Mouse (Mus musculus) ovary, postnatal 10 days (tissue): ENCODE data around the gene 5730522E02Rik.
"Not testable (repeated sequence)": the region's sequence is repeated elsewhere in the genome, so short reads cannot be mapped to it uniquely, and the experiment has no call there.

Source experiments
- DNase-seq: peaks from one replicate; pipeline ENCODE4 v3.0.0; 2022; ENCODE audit warnings: low spot score

The 5730522E02Rik gene

DNA sequence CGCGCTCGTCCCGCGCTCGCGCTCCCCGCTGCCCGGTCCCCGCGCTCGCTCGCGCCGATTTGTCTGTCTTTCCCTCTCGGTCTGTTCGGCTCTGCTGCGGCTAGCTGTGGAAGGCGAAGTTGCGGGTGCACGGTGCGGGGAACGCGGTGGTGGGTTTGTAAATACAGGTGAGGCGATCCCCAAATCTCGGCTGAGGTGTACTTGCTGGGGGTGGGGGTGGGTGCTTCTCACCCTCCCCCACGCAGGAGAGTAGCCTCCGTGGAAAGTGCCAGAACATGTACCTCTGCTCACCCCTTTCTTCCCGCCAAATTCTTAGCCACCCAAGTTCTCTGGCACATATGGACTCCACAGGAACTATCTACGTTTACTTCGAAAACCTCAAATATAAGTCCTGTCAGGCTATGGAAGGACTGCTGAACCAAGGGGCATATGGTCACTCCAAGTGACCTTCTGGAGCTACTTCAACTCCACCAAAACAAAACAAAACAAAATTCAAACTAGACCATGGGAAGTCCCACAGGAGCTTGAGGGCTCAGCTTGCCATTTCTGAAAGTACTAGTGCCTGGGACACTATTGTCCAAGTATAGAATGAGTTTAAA is at the start of gene 5730522E02Rik:
Gene 5730522E02Rik (minus strand): TSS at position 182 of the 599 bp plus-strand sequence.
- DNase-seq = peak; percentile 12

DNA sequence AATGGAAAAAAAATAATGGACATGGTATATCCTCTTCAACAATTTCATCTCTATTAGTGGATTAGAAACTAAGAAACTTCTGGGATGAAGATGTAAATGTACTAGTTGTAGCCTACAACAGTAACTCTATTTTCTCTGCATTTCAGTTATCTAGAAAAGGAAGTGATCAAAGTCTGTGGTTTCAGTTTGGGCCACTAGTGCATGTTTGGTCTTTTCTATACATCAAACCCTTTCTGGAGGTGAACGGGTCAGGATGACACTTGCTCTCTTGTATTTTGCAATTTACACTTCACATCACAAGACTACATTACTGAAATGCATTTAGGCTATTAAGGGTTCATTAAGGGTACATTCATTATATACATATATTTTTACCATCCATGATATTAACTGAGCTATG is 26.0 kb upstream of the 5730522E02Rik start:
- DNase-seq = no peak

DNA sequence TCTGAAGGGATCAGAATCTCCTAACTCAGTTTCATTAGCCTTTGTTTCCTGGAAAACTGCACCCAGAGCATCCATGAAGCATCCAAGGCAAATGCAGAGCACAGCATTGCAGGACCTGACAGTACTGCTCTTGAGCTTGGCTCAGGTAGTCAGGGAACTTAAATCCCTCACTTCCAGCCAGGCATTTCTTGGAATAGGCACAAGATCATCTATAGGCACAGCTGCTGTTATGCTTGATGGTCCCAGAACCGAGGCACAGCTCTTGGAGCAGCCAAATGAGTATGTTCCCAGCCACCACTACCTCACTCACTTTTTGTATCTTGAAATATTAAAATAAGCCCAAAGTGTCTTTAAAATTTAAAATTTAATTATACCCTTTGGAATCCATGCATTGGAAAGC is 19.3 kb upstream of the 5730522E02Rik start:
- DNase-seq = no peak

DNA sequence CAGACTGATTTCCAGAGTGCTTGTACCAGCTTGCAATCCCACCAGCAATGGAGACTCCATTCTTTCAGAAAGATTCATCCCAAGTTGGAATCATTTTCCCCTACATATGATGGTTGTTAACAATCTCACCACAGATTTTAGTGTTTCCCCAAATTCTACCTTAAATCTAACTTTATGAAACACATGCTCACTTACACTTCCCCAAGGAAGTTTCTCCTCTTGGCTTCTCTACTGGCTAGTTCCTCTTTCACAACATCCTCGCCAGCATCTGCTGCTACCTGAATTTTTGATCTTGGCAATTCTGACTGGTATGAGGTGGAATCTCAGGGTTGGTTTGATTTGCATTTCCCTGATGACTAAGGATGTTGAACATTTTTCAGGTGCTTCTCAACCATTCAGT is 3.1 kb upstream of the 5730522E02Rik start:
- not testable (repeated sequence) for DNase-seq

DNA sequence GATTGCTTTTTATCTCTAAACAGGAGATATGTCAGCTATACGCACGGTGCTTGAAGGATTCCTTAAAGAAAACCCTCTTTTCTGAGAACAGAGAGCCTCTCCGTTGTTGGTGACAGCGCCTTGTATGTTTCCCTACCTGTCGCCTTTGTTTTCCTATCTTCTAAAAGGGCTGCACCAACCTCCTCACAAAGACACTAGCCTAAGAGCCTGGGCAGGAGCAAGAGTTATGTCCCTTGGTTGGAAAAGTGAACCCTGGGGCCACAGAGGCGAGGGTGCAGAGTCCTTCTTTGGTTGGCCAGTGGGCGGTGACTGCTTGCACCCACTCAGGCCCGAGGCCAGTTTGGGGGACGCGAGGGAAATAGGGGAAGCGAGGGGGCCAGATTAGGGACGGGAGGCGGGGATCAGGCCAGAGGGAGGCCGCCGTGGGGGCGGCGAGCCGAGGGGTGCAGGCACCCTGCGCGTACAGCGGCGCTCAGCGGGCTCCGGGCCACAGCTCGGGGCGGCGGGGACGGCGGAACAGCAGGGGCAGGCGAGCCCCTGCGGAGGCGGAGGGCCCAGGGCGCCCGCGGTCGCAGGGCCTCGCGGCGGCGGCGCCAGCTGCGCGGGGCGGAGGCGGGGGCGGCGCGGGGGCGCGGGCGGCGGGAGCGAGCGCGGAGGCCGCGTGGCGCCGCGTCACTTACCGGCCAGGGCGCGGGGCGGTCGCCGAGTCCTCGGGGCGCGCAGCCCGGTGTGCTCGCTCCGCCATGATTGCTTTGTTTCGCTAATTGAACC is 567 bp downstream of the 5730522E02Rik start:
- DNase-seq = peak; percentile 66

DNA sequence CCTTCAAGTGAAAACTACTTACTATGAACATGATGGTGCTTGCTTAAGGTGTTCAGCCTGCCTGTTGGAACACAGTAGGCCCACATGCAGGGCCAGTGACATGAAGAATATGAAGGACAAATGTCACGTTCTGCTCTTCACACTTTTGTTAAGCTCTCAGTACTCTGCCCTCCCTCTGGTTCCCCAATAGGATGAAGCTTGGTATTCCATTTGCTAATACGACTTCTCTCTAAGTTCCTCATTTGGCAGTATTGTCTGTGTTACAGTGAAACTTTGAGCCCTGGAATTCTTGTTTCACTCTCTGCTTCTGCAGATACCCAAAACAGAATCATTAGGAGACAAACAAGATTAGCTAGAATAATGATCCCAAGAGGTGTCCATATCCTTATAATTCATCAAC is 7.1 kb downstream of the 5730522E02Rik start:
- DNase-seq = no peak

DNA sequence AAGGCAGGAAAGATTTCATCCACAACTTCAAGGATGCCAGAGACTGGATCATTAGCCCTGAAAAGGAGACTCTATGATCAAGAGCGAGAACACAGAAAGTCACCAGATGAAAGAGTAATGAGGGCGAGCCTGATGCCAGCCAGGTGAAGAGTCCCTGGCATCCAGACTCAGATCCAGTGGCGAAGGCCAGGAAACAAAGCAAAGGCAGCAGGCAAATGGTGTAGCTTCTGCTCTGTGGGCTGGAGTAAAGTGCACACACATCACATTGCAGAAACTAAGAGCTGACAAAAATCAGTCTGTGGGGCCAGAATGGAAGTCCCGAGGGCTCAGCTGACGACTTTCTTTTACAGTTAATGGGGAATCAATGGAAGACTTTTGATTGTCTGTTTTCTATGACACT is 7.7 kb downstream of the 5730522E02Rik start:
- no peak for DNase-seq

DNA sequence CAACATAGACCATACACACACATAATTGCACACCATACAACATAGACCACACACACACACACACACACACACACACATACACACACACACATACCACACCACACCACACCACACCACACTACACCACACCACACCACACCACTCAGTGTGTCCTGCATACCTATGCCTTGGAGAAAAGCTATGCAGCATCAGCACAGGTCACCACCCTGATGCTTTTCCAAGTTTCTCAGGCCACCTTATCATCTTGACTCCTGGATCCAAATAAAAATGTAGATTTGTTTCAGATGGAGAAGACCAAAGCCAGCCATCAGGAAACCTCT is 8.8 kb downstream of the 5730522E02Rik start:
- DNase-seq = no peak

DNA sequence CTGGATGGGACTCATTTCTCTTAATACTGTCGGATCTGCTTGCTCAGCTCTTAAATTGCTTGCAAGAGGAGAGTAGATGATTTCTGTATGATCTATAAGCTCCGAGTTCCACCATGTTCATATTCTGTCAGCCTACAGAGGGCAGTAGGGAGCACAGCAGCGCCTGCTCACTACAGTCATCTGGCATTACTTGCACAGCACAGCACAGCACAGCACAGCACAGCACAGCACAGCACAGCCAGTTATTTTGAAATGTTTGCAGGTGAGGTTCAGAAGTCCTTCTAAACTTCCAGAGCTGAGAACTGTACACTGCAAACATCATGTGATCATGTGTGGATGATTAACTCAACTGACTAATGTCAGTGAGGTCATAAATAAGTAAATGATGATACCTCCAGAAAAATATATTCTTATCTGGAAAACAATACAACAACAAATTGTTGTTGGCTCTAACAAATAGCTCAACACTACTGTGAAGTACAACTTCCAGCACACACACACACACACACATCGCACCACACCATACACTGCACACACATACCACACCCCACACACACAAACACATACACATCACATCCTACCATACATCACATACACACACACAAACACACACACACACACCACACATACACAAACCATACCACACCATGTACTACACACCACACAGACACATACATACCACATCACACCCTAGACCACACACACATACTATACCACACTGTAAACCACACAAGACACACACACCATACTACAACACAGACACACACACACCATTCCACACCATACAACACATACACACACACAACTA is 9.4 kb downstream of the 5730522E02Rik start:
- no peak for DNase-seq

DNA sequence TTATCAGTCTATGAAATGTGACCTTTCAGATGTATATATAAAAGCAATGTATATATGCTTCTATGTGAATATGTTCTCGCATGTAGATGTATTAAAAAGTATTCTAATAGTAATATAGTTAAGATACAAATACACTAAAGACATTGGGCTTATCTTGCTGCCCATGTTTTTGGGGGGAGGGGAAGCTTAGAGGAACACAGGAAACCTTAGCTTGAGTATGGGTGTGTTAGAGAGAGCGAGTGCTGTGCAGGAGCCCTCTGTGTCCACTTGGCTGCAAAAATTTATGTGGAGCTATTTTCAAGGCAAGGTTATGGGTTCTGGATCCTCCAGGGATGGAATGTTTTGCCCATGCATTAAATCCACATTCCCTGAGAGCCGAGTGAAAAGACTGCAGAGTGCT is 15.1 kb downstream of the 5730522E02Rik start:
- DNase-seq = no peak

DNA sequence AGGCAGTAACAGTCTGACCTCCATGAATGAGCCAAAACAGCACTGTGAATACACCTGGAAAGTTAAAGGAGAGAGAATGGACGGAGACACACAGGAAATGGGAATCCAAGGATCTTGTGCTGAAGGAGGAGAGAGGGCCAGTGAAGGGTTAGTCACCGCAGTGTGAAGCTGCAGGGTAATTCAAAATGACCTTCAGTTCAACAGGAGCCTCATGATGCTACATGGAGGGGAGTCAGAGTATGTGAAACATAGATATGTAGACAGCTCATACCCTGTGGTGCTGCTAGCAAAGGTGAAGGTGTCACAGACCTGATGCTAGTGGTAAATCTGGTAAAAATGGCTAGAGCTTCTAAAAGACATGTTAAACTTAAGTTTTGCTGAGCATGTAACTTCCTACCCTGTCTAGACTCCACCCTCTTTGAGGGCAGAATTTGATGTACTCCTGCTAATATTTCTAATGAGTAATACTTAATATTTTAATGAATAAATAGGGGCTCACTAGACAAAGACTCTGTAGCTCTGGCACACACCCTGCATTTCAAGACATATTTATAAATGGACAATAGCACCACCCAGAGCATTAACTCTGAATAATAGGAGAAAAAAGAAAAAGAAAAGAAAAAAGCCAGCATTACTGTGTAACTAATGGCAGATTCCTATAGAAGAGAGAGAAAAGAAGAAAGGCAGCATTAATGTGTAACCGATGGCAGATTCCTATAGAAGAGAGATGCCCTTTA is 23.2 kb downstream of the 5730522E02Rik start:
- DNase-seq = no peak

DNA sequence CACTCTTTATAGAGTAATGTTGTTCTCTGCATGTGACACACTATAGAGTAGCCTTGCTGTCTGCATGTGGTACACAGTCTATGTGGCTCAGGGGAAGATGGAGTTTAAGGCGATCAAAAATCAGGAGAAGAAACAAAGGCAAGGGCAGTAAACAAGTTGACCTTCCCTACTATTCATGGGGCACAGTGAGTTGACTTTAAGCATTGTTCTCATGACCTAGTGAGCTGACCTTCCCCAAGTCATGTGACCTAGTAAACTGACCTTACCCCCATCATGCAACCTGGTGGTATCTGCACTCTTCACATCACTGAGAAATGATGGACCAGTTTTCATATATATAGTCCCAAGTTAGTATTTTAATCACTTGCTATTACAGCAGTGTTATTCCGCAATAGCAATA is 40.0 kb downstream of the 5730522E02Rik start:
- no peak for DNase-seq

DNA sequence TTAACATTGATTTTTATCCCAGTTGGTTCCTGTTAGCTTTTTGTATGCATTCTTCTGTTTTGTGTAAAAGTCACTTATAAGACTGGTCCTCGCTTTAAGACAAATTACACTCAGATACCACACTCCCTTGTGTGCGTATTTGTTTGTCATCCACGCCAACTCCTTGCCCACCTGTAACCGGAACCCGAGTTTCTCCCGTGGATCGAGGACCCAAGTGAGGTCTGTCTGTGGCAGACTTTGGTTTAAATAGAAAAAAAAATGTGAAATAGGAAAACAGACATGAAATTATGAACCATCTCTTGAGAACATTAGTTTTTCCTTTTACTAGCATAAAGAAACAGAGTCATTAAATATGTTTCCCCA is 43.0 kb downstream of the 5730522E02Rik start:
- no peak for DNase-seq

DNA sequence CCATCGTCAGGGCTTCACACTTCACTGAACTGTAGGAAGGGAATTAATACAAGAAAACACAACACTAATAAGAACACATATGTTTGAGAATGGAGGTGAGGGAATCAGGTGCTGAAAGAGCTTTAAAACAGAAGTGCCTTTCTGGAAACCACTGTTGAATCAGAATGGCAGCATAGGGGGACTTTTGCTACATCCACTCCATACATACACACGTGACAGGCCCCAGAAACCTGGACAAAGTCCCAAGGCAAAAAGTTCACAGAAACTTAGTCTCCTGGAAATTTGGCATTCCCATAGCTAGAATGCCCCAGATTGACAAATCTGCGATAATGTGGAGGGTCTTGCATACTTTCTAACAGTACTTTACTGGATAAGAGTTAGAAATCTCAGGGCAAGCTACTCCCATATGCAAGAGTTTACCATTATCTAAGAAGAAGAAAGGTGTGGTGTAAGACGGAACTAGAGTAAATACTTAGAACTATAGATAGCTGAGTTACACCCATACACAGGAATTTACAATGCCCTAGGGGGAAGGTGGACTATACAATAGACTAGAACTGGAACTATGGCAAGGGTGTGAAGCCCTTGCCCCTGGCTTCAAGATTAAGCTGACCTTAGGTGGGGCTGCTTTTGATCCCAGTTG is 43.5 kb downstream of the 5730522E02Rik start:
- DNase-seq = no peak

DNA sequence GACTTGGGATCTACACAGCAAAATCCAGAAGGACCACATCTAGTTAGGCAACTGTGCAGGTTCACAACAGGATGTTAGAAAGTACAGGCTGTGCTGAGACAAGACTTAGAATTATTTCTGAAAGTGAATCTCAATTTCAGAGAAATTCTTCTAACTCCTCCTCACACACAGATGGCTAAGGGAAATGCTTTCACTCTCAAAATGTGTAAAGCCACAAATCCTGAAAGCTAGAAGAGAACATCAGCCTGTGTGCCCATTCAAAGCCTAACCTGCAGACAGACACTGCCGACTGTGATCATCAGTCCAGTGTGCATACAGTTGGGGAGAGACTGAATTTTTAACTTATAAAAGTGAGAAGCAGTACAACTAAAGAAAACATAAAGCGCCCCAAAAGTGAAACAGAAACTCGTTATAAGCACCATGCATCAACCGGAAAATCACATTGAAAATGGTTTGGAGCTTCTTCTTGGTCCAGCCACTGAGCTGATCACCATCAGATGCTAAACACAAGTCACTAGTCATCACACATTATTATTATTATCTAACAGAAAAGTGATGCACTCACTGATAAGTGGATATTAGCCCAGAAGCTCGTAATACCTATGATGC is 45.8 kb downstream of the 5730522E02Rik start:
- DNase-seq = no peak

DNA sequence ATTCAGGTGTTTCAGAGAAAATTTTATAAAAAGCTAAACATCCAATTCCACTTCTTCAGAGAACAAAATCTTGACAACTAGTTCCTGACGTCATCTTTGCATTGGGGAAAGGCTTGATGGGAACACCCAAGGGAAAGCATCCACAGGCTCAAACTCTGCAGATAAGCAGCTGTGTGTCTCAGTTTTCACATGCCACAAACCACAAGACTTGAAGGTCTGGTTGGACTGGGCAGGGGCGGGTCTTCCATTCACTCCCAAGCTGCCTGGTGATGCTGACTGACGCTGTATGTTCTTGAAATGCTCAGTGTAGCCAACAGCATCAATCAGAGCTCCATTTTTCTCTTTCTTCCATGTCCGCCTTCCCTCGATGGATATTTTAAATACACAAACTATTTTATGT is 49.2 kb downstream of the 5730522E02Rik start:
- DNase-seq = no peak

DNA sequence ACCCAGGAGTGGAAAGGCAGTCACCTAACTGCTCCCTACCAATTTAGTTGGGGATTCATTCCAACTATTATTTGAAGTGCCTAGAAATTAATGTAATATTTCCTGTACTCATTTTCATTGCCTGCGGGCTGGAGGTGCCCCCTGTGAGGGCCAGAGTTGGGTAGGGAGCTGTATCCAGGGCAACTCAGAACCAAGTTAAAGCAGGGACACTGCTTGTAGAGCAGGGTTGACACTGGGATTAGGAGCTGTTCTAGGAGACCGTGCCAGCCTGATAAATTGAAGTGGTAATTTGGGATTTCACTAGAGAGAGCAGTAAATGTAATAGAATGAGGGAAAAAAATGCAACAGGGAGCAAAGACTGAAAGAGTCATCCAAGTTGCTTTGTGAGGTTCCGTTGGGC is 51.5 kb downstream of the 5730522E02Rik start:
- DNase-seq = no peak

DNA sequence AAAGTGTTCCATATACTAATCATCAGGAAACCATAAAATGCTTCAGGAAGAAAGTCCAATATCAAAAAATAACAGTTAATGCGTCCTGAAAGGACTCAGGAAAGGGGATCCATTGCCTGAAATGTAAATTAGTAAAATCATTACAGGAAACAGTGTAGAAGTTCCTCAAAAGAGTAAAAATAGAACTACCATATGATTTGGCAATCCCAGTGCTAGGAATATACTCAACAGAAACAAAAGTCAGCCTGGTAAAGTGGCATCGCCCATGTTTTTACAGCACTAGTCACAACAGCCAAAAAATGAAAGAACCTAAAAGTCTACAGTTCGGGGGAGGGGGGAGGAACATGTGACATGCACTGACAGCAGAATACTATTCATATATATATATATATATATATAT is 70.5 kb downstream of the 5730522E02Rik start:
- DNase-seq = no peak

DNA sequence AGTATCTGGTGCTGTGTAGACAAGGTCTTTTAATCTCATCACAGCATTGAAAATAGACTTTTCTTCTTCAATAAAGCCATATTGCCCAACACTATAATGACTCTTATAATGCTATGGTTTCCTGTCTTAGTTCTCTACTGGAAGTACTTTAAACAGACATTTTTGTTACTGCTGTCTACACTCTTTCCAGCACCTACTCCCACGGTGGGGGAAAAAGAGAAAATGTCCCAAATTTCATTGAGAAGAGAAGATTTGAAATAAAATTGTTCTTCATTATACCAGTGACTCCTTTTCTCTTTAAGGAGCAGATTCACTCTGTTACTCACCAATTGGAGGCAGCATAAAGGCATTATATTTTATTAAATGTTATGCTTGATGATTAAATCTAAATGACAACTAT is 72.5 kb downstream of the 5730522E02Rik start:
- DNase-seq = no peak

DNA sequence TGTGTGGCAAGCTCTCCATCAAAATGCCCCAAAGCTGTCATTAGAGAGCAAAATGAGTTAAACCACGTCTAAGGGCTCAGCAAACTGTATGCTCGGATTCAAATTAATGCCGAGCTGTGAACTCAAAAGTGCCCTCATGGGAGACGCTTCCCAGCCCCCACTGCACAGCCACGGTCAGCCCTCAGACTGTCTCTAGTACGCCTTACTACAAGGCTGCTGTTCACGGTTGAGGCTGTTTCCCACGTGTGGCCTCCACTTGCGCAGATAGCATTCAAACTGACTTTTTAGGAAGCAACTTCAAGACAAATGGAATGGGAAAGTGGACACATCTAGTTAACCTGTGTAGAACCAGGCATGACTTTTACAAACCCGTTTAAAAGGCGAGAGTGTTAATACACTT is 79.7 kb downstream of the 5730522E02Rik start:
- no peak for DNase-seq

DNA sequence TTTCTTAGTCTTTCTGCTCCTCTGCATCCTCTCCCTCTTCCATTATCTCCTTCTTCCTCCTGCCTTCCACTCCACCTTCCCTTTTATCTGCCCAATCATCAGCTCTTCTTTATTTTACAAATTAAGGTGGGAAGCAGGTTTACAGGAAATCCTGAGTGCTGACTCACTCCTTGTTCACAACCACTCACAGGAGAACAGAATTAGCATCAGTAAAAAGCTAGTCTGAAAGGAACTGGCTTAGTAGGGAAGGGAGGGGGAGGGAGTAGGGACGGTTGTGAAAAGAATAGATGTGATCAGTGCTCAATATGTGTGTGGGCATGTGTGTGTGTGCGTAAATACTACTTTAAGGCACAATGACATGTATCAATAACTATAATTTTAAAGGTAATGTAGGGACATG is 81.5 kb downstream of the 5730522E02Rik start:
- DNase-seq = no peak

DNA sequence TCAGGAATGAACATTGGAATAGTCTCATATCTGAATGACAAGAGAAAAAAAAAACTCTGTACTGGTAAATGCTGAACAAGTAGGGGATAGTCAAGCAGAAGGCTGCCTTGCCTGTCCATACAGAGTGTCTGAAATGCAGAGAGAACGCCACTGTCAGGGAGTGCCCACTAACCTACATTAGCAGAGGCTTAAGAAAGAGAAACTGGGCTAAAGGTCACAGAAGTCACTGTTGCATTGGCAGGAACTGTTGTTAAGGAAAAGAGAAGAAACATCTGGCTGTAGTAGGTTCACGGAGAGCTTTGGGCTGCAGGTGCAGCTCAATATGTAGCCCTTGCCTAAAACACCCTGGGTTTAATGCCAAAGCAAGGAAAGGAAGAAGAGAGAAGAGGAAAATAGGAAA is 82.2 kb downstream of the 5730522E02Rik start:
- no peak for DNase-seq
